Mouse (Mus musculus): Measurements from ENCODE around the gene Zfp654.

The Zfp654 gene

DNA sequence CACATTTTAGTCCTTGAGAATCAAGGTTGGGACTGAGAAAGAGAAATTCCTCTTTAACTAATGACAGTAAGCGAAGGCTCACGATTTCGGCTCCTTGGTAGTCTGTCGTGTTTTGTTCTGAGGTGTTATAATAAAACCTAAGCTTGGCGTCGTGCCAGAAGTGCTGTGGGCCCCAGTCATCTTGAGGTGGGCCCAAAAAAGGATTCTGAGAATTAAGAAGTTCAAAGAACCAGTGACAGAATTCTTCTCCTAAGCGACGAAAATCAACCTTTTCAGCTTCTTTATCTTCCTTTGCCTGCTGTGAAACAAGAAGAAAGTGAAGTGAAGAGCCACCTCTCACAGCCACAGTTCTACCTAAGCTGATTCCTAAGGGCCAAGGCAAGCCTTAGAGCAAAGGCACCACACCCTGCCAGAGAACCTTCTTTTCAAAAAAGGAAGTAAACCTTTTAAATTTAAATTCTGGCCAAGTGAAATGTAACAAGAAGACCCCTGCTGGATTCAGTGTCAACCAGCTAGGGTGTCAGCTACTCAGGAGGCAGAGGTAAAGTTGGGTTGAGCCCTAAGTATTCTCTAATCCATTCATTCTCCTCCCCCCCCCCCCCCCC lies 84.7 kb downstream of the Zfp654 start:
- no peak for DNase-seq (ENCODE audit: low read depth, low spot score)

DNA sequence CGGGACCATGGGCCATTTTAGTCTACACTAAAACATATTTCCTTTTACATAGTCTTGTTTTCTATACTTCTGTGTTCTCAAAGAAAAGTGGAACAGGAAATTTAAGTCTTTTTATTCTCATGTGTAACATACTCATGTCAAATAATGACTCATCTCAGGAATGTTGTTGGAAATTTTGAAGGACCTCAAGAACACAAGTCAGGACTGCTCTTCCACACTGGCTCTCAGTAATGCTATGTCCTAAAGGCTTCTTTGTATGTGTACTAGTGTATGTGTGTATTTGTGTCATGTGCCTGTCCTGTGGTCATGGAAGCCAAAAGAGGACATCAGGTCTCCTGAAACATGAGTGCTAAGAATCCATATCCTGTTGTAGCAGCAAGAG lies 92.2 kb downstream of the Zfp654 start:
- no peak for DNase-seq (ENCODE audit: low read depth, low spot score)

DNA sequence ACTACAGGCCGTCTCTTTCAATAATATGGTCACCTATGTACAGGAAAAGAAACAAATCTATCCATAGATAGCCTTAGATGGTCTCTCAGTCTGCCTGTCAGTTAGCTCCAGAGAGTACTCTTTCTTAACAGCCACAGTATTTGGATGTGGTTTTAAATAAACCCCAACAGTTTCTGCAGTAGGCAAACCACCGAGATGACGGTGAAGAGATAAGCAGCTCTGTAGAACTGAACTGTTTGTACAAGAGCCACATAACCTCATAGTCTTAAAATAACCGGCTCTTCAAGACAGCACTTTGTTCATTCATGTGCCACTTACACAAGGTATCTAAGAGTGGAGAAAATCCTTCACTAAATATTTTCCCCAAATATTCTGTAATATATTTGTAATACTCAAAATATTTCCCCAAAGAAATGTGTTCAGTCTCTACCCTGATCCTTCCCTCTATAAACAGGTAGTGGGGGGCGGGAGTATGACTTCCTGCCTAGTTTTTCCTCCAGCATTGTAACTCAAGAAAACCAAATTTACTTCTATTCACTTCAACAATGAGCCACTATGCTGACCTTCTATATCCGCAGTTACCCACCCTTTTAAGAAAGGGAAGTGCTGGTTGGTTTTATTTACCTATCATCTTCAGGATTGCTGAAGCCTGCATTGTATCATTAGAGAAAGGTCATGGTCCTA lies 92.7 kb downstream of the Zfp654 start:
- no peak for DNase-seq (ENCODE audit: low read depth, low spot score)

DNA sequence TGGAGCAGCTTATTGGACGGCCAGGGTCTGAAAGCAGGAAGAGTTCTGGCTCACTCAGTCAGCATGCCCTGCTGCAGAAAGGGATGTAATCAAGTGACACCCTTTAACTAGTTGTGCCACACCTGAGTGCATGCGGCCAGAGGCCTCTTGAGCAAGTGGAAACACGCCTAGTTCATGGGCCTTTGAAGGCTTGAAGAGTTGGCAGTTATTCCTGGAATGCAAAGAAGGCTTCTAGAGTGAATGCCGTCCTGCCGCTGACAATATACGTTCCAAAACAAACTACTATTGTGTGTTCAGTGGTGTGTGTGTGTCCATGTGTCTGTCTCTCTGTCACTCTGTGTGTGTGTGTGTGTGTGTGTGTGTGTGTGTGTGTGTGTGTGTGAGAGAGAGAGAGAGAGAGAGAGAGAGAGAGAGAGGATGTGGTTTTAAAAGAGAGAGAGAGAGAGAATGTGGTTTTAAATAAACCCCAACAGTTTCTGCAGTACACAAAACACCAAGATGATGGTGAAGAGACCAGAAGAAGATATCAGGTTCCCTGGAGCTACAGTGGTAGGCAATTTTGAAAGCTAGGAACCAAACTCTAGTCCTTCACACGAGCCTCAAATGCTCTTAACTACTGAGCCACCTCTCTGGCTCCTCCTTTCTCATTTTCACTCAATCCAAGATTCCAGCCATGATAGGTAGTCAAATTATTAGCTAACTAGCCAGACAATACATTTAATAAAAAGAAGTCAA lies 93.6 kb downstream of the Zfp654 start:
- no peak for DNase-seq (ENCODE audit: low read depth, low spot score)

DNA sequence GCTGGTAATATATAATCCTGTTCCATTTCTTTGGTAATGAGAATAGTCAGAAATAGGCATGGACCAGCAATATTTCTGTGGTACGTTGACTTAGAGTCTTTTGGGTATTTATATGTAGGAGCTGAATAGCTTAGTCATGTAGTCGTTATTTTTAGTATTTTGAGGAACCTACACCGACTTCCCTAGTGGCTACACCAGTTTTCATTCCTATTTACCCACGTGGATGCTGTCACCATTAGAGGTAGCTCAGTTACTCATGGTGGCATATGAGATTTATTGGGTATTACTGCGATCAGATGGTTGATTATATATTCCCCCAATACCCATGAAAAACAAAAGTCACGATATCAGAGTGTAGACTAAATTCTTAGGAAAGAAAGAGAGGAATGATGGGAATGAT lies 95.1 kb downstream of the Zfp654 start:
- no peak for DNase-seq (ENCODE audit: low read depth, low spot score)

DNA sequence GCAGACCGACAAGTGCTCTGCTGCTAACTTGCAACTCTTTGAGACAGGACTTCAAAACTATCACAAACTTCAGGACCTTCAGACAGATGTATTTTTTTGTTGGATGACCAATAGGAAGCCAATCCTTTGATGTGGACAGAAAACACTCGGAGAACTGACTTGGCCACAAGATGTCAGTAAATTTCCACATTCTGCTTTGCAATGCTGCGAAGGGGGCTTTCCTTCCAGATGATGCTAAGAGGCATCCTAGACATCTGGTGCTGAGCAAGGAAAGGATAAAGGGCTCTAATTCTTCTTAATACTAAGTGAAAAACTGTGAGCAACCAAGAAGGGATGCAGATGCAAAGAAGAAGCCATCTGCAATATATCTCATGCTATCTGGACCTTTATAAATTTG lies 96.7 kb downstream of the Zfp654 start:
- peak; percentile 51 for DNase-seq (ENCODE audit: low read depth, low spot score)

DNA sequence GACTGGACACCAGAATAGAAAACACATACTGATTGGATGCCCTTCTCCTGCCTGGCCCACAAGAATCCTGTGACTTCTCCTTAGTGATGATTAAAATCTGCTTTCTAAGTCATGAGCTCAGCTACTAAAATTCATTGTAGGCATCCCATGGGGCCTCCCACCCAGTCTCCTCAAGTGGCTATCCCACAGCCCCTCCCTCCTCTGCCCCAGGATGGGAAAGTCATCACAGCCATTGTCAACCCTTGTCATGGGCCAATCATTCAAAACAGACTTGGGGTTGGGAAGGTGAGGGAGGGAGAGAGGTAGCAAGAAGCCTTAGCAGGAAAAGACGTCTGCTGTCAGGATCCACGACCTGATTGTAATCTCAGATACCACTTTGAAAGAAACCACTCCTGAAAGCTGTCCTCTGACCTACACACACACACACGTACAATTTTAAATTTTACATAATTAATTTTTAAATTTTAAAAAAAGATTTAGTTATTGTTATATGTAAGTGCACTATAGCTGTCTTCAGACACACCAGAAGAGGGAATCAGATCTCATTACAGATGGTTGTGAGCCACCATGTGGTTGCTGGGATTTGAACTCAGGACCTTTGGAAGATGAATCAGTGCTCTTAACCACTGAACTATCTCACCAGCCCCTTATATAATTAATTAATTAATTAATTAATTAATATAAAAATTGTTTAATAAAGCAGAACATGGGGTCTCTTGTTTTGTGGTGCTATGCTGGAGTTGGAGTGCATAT lies 97.3 kb downstream of the Zfp654 start:
- DNase-seq (ENCODE audit: low read depth, low spot score), result no peak

DNA sequence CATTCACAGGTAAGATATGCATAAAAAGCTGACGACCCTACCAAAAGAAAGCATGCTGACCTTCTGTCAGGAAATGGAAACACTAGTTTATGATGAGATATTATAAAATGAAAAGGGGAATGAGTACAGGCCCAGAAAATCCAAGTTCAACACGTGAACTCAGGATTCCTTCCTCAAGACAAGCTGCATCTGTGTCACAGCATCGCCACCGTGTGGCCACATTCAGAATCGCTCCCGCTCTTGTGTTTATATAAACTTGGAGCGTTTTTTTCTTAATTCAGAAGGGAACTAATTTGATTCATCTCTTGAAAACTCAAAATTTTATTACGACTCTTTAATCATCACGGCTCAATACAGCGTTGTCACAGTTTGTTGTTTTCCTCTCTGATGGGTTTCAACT lies 103.2 kb downstream of the Zfp654 start:
- DNase-seq (ENCODE audit: low read depth, low spot score), result no peak

DNA sequence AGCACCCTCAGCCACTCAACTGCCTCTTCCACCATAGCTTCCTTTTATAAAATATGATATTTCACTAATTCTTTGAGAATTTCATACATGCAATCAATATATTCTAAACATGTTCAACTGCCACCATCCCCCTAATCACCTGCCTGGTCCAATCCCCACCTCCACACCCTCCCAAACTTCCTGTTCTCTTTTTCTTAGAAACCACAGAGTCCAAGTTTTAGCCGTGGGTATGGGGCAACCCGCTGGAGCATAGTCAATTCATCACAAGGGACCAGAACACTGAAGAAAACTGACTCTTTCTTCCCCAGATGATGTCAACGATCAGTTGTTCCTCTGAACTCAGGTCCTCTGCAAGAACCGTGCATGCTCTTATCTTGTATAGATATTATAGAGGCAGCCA lies 106.4 kb downstream of the Zfp654 start:
- DNase-seq (ENCODE audit: low read depth, low spot score), result no peak

DNA sequence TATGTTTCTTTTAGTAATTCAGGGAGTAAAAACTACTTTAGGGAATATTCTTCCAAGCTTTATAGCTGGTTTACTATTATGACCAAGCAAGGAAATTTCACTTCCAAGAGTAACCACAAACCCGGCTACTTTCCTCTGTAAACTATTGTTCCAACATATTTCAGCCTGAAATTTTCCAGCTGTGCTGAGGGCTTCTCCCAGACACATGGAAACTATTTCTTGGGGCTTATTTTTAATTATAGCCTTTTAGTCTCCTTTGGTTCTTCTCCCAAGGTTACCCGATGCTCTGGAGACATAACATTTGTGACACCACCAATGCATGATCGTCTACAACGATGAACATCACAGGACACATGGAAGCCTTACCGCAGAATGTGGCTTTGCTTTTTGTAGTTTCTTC lies 114.2 kb downstream of the Zfp654 start:
- DNase-seq (ENCODE audit: low read depth, low spot score), result no peak

Data from brain, embryonic 18.5 days (tissue).